Mouse (Mus musculus) limb, embryonic 12.5 days (tissue): ENCODE data around the gene Il27. TPM values are rescaled to one million over a fixed set of nuclear protein-coding genes. Genes with fewer than 3 reads are reported as not detected.
"Not testable (repeated sequence)": the region's sequence is repeated elsewhere in the genome, so short reads cannot be mapped to it uniquely, and the experiment has no call there.

Experiments used
- ATAC-seq: fragments of 200-750 bp; cut with Nextera tagmentation; 2 replicates; pipeline ENCODE4 v1.8.0; 2017; ENCODE audit warnings: low read depth, moderate TSS enrichment; ENCODE audit not compliant: insufficient number of reproducible peaks, insufficient read depth, low FRiP score, low TSS enrichment
- H3K27ac ChIP-seq: fragments of 300-500 bp; sonication (generic); 2 replicates; pipeline ENCODE4 v1.5.1; 2016; ENCODE audit warnings: mild to moderate bottlenecking, moderate library complexity
- H3K27me3 ChIP-seq: fragments of 300-500 bp; sonication (generic); 2 replicates; pipeline ENCODE4 v1.6.1; 2016; ENCODE audit warnings: mild to moderate bottlenecking, moderate library complexity
- H3K36me3 ChIP-seq: fragments of 300-500 bp; sonication (generic); 2 replicates; pipeline ENCODE4 v1.6.1; 2016; ENCODE audit warnings: mild to moderate bottlenecking, moderate library complexity
- H3K4me1 ChIP-seq: fragments of 300-500 bp; sonication (generic); replicated peaks from 2 replicates; pipeline ENCODE4 v1.6.1; 2016
- H3K4me2 ChIP-seq: fragments of 300-500 bp; sonication (generic); 2 replicates; pipeline ENCODE4 v1.6.1; 2016; ENCODE audit warnings: mild to moderate bottlenecking, moderate library complexity
- H3K4me3 ChIP-seq: fragments of 300-500 bp; sonication (generic); replicated peaks from 2 replicates; pipeline ENCODE4 v1.5.1; 2016; ENCODE audit warnings: mild to moderate bottlenecking
- H3K9ac ChIP-seq: fragments of 300-500 bp; sonication (generic); replicated peaks from 2 replicates; pipeline ENCODE4 v1.6.1; 2016; ENCODE audit warnings: mild to moderate bottlenecking, moderate library complexity
- H3K9me3 ChIP-seq: fragments of 300-500 bp; sonication (generic); 2 replicates; pipeline ENCODE4 v1.6.1; 2016; ENCODE audit warnings: mild to moderate bottlenecking, moderate library complexity
- WGBS: fragments of 180-500 bp; shearing (Covaris S2); methylation state at CpG from one replicate; pipeline ENCODE4 v1.1.7; 2016; 5-methylcytosine and 5-hydroxymethylcytosine counted together
- polyA plus RNA-seq: library from polyadenylated mRNA; unstranded; fragments of >200 nt; fragmentation: Nextera tagmentation; extraction: Ambion mirVana; gene quantifications from 2 replicates; pipeline ENCODE4 v1.2.1, GENCODE M21; 2016

Il27 gene
- polyA plus RNA-seq = not detected in 2 replicates

DNA sequence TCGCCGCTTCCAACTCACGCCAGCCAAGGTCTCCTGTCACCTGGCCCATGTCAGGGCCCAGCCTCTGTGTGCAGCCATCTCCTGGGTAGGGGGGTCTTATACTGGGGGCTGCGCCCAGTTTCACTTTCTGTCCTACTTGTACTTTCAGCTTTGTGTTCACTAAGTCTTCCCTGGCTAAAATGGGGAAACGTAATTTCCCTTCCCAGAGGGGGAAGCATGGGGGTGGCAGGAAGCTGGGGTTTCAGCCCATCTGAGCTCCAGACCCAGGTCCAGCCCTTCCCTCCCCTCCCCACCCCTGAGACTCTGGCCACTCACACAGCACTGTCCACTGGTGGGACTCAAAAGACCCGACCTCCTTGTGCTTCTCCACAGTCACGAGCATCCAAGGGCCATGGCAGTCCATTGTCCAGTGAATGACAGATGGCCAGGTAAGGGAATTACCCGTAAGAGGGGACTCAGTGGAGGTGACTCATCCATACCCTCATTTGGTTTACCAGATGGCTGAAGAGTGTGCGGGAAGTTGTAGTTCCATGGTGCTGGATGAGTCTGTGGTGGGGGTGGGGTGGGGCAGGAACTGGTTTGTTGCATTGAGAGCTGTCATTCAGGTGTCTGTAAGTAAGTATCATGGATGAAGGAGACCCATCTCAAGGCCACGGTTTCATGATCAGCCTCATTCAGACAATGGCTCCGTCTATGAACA, at the start of gene Il27:
Il27 (minus strand) TSS at position 80 of the 700 bp plus-strand sequence.
- Histone ChIP-seq H3K27me3 (peaks cover 8% of the 10 kb centered on the region; the same call in 1 of the 2 replicates), H3K36me3 (no peaks in the 10 kb centered on the region), H3K4me2 (no peak within 1 kb of the TSS), H3K9ac (no peak within 1 kb of the TSS), H3K9me3 (no peaks in the 10 kb centered on the region), H3K4me1 (no peaks in the 10 kb centered on the region), H3K27ac (no peak within 1 kb of the TSS), H3K4me3 (no peak within 1 kb of the TSS)
- no peak for ATAC-seq
- 83% methylated on average over 11 of the region's 11 CpGs for WGBS

DNA sequence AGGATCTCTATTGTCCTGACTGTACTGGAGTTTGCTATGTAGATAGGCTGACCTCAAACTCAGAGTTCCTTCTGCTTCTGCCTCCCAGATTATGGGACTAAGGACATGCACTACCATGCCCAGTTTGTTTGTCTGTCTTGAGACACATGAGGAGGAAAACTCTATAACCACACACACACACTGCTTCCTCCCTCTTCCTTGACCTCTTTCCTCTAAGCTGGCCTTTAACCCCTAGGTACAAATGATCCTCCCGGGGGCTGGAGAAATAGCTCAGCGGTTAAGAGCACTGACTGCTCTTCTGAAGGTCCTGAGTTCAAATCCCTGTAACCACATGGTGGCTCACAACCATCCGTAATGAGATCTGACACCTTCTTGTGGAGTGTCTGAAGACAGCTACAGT, 49.6 kb upstream of the Il27 start:
- Histone ChIP-seq H3K4me3 (no peak overlapping the region), H3K4me2 (no peak overlapping the region), H3K4me1 (peaks cover 2% of the 10 kb centered on the region; the same call in 1 of the 2 replicates), H3K27ac (no peak overlapping the region), H3K9me3 (no peaks in the 10 kb centered on the region), H3K9ac (no peak overlapping the region), H3K27me3 (no peaks in the 10 kb centered on the region), H3K36me3 (no peaks in the 10 kb centered on the region)
- ATAC-seq = no peak
- 64% methylated on average over 3 of the region's 3 CpGs for WGBS

DNA sequence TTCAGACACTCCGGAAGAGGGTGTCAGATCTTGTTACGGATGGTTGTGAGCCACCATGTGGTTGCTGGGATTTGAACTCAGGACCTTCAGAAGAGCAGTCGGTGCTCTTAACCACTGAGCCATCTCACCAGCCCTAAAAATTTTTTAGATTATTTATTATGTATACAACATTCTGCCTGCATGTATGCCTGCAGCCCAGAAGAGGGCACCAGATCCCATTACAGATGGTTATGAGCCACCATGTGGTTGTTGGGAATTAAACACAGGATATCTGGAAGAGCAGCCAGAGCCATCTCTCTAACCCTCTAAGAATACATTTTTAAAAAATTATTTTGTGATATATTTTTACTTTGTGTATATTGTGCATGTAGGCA, 48.5 kb upstream of the Il27 start:
- WGBS = 88% methylated on average over 3 of the region's 3 CpGs
- H3K9me3 ChIP-seq, H3K4me3 ChIP-seq, H3K4me2 ChIP-seq, H3K4me1 ChIP-seq, ATAC-seq, H3K27me3 ChIP-seq, H3K9ac ChIP-seq, H3K27ac ChIP-seq, H3K36me3 ChIP-seq: not testable (repeated sequence)

DNA sequence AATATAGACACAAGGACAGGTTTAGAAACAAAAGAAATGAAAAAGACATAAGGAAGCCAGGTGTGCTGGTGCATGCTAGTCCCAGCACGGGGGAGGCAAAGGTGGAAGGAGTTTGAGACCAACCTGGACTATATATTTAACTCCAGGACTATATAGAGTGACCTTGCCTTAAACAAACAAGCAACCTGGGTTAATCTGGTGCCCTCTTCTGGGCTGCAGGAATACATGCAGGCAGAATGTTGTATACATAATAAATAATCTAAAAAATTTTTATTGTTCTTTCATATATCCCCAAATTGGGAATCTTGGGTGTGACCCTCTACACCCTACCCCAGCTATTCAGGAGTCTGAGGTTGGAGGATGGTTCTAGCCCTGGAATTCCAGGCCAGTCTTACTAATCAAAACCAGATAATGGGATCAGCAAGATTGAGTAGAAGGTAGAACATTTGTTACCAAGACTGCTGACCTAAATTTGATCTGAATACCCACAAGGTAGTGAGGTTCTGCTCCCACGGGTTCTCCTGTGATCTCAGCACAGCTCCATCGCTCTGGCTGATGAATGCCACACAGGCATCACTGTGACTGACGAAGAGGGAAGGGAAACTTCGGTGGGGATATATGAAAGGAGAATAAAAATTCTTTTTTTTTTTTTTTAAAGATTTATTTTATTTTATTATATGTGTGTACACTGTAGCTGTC, 48.0 kb upstream of the Il27 start:
- no peak overlapping the region for H3K4me2 ChIP-seq
- ATAC-seq = no peak
- H3K27ac ChIP-seq = no peak overlapping the region
- 0 out of 2 replicates have a peak, but pooled peaks cover 4% of the 10 kb centered on the region for H3K27me3 ChIP-seq
- 79% methylated on average over 5 of the region's 5 CpGs for WGBS
- H3K4me3 ChIP-seq = no peak overlapping the region
- H3K9ac ChIP-seq = no peak overlapping the region
- H3K36me3 ChIP-seq = no peaks in the 10 kb centered on the region
- no peaks in the 10 kb centered on the region for H3K9me3 ChIP-seq
- no peaks in the 10 kb centered on the region; the same call in 1 of the 2 replicates for H3K4me1 ChIP-seq

DNA sequence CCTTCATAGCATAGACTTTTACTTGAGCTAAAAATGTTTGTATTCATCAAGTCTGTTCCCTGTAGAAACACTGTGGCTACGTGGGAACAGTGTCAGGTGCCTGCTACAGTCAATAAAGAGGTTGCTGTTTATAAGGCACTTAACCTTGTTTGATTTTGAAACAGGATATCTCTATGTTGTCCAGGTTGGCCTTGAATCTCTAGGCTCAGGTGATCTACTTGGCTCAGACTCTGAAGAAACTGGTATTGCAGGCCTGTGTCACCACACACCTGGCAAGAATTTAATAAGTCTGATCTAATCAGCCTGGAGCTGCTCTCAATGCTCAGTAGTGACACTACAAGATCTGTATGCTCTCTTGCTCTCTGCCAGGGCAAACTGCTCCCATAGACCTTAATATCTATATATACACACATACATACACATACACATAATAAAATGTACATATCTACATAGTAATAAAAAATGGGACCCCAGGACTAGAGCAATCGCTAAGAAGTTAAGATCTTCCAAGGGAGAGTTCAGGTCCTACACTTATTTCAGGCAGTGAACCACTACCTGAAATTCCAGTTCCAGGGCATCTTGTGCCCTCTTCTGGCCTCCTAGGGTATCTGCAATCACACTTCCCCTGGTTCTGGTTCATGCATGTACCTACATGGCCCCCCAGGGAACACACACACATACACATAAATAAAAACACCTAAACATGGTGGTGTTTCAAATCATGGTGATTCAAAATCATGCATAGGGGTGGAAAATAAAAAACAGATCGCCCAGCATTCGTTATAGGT, 42.2 kb upstream of the Il27 start:
- no peak for ATAC-seq
- H3K4me3 ChIP-seq = no peak overlapping the region
- H3K36me3 ChIP-seq = no peaks in the 10 kb centered on the region
- H3K27ac ChIP-seq = no peak overlapping the region
- no peaks in the 10 kb centered on the region for H3K9me3 ChIP-seq
- H3K4me1 ChIP-seq = peaks cover 25% of the 10 kb centered on the region
- no peak overlapping the region for H3K9ac ChIP-seq
- H3K4me2 ChIP-seq = no peak overlapping the region
- peaks cover 4% of the 10 kb centered on the region; the same call in 1 of the 2 replicates for H3K27me3 ChIP-seq
- 16% methylated on average over 4 of the region's 4 CpGs for WGBS

DNA sequence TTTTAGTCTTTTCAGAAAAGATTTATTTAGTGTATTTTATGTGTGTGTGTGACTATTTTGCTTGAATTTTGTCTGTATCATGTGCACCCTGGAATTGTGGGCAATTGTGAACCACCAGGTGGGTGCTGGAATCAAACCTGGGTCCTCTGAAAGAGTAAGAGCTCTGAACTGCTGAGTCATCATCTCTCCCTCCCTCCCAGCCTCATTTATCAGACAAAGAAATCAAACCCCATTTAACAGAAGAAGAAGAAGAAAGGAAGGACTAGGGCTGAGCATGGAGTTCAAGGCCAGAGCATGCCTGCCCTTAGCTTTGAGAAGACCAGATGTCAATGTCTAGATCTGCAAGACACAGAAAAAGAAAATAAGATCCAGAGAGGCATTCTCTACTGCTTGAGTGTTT, 40.6 kb upstream of the Il27 start:
- Histone ChIP-seq H3K4me3 (no peak overlapping the region), H3K4me1 (peaks cover 25% of the 10 kb centered on the region), H3K9me3 (no peaks in the 10 kb centered on the region), H3K36me3 (no peaks in the 10 kb centered on the region), H3K27me3 (peaks cover 4% of the 10 kb centered on the region; the same call in 1 of the 2 replicates), H3K9ac (no peak overlapping the region), H3K27ac (no peak overlapping the region), H3K4me2 (no peak overlapping the region)
- ATAC-seq = no peak

DNA sequence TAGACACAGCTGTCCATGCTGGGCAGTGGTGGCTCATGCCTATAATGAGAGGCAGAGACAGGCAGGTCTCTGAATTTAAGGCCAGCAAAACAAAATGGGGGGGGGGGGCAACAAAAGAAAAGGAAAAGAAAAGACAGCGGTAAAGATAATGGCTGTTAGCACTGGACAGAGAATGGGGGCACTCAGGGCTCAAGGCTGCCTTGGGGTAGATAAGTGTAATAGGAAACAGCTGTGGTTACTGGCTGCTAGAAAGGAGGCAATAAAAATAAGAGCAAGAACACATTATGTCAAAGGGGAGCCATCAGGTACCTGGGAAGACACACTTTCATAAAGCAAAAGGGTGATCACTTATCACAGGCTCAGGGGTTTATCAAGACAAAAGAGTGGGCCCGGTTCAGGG, 37.7 kb upstream of the Il27 start:
- H3K4me3 ChIP-seq = no peak overlapping the region
- no peaks in the 10 kb centered on the region for H3K36me3 ChIP-seq
- H3K27me3 ChIP-seq = no peaks in the 10 kb centered on the region; the same call in 1 of the 2 replicates
- no peaks in the 10 kb centered on the region for H3K9me3 ChIP-seq
- H3K4me2 ChIP-seq = no peak overlapping the region
- WGBS = 49% methylated on average over 2 of the region's 2 CpGs
- H3K4me1 ChIP-seq = peaks cover 40% of the 10 kb centered on the region
- H3K9ac ChIP-seq = no peak overlapping the region
- no peak for ATAC-seq
- no peak overlapping the region for H3K27ac ChIP-seq

DNA sequence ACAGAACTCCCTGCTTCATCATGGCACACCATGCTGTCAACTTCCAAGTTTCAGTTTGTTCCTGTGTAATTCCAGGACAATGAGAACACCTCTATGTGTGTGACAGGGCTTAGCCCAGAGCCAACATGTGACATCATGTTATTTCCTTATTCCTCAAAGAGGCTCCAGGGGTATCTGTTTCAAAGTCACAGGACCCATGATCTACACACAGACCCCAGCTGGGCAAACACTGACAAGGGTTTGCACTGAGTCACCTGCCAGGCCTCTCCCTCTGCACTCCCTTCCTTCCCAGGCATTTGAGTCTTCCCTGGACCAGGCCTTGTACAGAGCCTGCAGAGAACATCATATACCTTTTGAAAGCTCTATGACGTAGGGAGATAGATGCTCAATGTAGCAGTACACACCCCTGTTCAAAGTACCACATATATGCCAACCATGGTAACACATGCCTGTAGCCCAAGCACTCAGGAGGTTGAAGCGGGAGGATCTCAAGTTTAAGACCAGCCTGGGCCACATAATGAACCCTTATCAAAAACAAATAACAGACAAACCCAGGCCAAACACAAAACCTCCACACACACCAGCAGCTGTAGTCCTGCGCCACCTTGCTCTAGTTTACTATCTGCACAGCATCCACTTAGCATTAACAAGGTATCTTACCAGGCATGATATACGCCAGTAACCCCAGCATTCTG, 36.2 kb upstream of the Il27 start, which contains the start of gene Nupr1:
Nupr1 (minus strand) TSS at position 38 of the 695 bp plus-strand sequence.
- WGBS = 97% methylated on average over 4 of the region's 4 CpGs
- Histone ChIP-seq H3K4me2 (no peak within 1 kb of the TSS), H3K36me3 (no peaks in the 10 kb centered on the region), H3K9ac (no peak within 1 kb of the TSS), H3K27ac (no peak within 1 kb of the TSS), H3K4me3 (no peak within 1 kb of the TSS), H3K4me1 (peaks cover 40% of the 10 kb centered on the region), H3K27me3 (no peaks in the 10 kb centered on the region; the same call in 1 of the 2 replicates), H3K9me3 (no peaks in the 10 kb centered on the region)
- no peak for ATAC-seq

DNA sequence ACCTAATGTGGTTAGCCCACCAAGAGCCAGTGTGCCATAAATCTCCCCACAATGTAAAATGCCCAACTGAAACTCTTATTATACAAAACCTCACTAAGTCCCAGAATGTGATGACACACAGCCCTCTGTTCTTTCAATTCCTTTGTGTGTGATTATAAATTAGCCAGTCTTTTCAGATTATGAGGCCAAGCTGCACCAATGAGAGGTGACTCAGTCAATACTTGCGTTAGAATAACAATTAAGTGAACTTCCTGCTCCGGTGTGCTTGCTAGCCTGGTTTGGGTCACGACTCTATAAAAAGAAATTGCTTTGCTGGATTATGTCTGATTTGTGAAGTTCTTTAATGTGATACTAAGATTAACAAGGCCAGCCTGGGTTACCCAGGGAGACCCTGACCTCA, 35.2 kb upstream of the Il27 start:
- Histone ChIP-seq H3K27ac (no peak overlapping the region), H3K9me3 (no peaks in the 10 kb centered on the region), H3K4me1 (peaks cover 39% of the 10 kb centered on the region), H3K4me2 (no peak overlapping the region), H3K27me3 (no peaks in the 10 kb centered on the region), H3K36me3 (no peaks in the 10 kb centered on the region), H3K9ac (no peak overlapping the region), H3K4me3 (no peak overlapping the region)
- no peak for ATAC-seq
- 23% methylated on average over 3 of the region's 3 CpGs for WGBS

DNA sequence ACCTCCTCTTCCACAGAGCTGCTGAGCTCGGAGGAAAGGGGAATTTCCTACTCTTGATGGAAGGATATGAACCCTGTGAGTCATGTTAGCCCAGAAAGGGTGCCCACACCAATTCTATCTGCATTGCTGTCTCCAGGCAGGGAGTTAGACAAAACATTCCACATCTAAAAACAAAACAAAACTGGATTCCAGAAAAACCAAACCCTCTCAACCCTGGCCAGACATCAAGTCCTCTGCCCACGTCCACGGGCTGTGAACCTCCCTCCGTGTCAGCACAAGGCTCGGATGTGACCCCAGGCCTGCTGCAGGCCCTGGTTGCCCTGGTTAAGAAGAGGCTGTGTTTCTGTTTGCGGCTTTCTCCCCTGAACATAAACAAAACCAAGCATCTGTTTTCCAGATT, 33.4 kb upstream of the Il27 start:
- peaks cover 21% of the 10 kb centered on the region for H3K4me1 ChIP-seq
- no peak for ATAC-seq
- H3K9ac ChIP-seq = no peak overlapping the region; the same call in 1 of the 2 replicates
- 44% methylated on average over 6 of the region's 6 CpGs for WGBS
- H3K4me2 ChIP-seq = no peak overlapping the region
- 0 out of 2 replicates have a peak overlapping the region, but pooled peaks have one; percentile 42 for H3K27ac ChIP-seq
- no peaks in the 10 kb centered on the region for H3K9me3 ChIP-seq
- no peaks in the 10 kb centered on the region for H3K27me3 ChIP-seq
- no peak overlapping the region for H3K4me3 ChIP-seq
- H3K36me3 ChIP-seq = no peaks in the 10 kb centered on the region
